Mouse (Mus musculus): ENCODE results near the gene Fyb2.

DNA sequence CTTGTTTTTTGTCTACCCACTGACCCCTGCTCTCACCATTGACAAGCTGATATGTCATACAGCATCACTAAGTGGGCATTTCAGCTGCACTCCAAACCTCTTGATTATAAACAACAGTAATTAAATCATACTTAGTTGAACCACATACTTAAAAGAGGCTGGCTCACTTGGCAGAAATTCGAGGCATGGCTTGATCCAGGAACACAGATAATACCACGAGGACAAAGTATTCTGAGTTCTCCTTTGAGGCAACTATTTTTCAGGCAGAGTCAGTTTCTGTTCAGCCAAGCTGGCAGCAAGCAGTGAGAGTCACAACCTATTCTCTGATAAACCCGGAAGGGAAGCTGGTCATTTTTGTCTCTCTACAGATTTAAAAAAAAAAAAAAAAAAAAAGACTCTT is 77.4 kb downstream of the Fyb2 start:
- TF ChIP-seq CTCF (IDR thresholded peaks at IDR 0.05; ENCODE audit: extremely low read depth, insufficient read depth, low read length) = no peak
- no peak for TF ChIP-seq POLR2A (IDR thresholded peaks at IDR 0.05; ENCODE audit: extremely low read depth, insufficient read depth, low read length)
